Mouse (Mus musculus) central nervous system, embryonic 18 days (tissue): ENCODE measurements around the gene Fam187a. TPM values are rescaled to one million over a fixed set of nuclear protein-coding genes. Genes with fewer than 3 reads are reported as not detected.

Source experiments
- polyA plus RNA-seq: library from polyadenylated mRNA; depleted of rRNA; stranded (reverse); fragments of >200 nt; gene quantifications from 2 replicates; pipeline ENCODE4 v1.2.3, GENCODE M21; 2012; rRNA removed

Gene Fam187a
- polyA plus RNA-seq: 0.09 TPM in 1 of 2 replicates, not detected in the other

DNA sequence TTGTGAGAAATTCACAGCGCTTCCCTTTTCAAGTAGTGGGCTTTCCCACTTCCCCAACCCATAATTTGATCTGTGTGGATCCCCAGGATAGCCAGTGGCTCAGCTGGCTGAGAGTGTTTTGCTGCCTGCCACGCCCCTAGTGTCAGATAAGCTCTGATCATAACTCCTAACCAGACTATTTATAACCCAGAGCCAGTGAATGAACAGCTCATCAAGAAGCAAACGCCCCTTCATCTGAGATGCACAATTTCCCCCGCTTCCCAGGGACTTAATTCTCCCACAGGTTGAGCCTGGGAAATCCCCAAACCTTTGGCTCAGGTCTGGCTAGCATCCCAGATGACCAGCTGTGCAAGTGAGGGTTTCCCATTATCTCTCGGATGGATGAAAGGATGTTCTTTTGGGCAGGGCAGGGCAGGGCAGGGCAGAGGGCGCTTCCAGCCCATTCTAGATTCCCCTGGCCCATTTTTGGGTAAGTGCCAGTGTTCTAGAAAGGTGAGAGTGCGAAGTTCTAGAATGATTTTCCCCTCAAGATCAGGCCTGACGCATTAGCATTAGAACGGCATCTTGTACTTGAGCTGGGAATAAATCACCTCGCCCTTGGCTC is at the start of gene Fam187a:
Gene Fam187a, plus strand, starts transcription at position 554 of the 604 bp plus-strand sequence.

DNA sequence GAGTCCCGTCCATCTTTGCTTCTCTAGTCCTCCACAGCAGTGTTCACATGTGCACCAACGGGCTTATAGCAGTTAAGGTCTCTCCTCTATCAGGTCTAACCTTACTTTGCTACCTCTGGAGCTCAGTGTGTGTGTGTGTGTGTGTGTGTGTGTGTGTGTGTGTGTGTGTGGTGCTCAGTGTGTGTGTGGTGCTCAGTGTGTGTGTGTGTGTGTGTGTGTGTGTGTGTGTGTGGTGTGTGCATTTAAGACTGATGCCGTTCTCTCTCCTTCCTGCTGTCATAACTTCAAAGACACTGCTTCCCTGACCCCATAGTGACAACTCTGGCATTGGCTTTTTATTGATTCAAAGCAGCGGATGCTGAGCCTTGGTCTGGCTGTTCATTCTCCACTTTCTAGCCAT is 49.4 kb upstream of the Fam187a start, which contains the start of gene Higd1b:
Gene Higd1b, plus strand, starts transcription at position 301 of the 400 bp plus-strand sequence.

DNA sequence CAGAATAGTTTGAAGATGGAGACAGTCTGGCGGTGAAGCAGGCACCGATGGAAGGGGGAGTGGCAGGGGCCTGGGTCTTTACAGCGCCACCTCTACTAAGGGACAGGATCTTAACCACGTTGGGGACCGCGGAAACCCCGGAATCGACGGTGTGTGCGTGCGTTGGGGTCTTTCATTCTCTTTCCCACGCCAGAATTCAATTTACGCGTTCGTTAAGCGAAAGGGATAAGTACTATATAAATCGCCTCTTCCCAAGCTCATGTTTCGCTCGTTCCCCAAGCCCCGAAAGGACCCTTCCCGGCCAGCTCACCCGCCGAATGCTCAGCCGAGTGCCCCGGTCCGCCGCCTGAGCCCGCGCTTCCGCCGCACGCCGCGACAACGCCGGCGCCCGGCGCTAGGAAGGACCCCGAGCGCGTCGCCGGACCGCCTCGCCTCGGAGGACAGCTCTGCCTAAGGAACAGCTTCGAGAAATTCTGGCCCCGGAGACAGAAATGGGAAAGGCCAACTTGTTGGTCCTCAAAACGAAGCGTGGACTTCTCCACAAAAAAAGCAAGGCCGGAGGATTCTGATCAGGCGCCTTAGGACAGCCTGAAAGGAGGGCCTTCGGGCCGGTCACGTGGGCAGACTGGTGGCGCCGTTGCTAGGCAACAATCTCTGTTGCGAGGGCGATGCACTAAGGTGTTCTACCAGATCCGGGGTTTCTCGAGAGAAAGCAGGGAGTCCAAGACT is 4.2 kb upstream of the Fam187a start, which contains the start of the genes Eftud2 and Ccdc103:
Gene Eftud2, minus strand, starts transcription at position 401 of the 729 bp plus-strand sequence.
Gene Ccdc103, plus strand, starts transcription at position 620 of the 729 bp plus-strand sequence.

DNA sequence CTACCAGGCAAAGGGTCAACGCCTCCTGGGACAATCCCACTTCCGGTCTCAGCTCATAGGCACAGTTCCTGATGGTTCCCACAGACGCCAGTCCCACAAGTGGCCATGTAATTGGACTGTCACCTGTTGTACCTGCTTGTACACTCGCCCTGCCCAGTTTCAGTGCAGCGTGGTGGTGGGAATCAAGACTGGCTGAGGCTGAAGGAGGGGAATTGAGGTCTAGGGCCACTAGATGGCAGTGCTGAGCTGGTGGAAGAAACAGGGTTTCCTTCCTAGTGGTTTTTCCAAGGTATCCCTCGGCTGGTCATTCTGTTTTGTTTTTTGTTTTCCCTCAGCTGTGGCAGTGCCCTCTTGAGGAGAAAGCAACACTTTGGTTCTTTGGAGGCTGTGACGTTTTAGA is 15.8 kb downstream of the Fam187a start, which contains the start of gene Gfap:
Gene Gfap, minus strand, starts transcription at position 150 of the 400 bp plus-strand sequence.

DNA sequence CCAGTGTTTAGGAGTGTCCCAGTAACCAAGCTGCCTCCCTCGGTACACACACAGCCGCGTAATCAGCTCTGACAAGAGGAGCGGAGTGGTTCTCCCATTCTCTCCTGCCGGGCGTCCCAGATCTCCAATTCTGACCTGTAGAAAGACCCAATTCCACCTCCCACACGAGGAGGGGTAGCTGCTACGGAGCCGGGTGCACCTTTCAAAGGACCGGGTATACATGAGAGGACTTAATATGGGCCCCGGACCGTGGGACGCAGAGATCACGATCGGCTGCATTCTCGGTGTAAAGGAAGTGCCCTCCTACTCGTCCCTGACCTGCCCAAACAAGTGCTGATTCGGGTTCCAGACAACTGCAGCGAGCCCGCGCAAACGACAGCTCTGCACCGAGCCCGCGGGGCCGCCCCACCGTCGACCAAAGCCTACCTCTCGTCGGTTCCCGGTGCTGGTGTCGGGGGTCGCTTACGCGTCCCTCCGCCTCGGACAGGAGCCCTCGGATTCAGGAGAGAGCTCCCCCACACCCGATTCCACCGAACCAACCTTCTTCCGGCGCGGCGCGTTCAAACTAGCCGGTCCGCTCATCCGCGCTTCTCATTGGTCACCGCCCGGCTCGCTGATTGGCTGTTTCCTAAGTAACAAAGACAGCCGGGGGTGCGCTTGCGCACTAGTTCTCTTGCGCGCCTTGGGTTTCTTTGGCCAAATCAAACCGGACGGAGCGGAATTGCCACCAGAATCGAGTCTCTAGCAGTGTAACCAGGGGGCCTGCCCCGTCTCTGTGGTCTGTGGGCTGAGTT is 39.8 kb downstream of the Fam187a start, which contains the start of gene Kif18b:
Gene Kif18b, minus strand, starts transcription at position 568 of the 794 bp plus-strand sequence.

Other genes starting within 250 kb of the Fam187a start
- gene Meioc, start 221.5 kb upstream of the Fam187a start, polyA plus RNA-seq: 0.03 and 0.05 TPM in 2 replicates
- 24.7 and 25.2 TPM in 2 replicates for gene Ccdc43, start 187.4 kb upstream of the Fam187a start, polyA plus RNA-seq
- gene Adam11, start 123.7 kb upstream of the Fam187a start, polyA plus RNA-seq: 54.7 and 67.0 TPM in 2 replicates
- 43.2 and 43.6 TPM in 2 replicates for gene Gjc1, start 65.5 kb upstream of the Fam187a start, polyA plus RNA-seq
- 12.6 and 13.5 TPM in 2 replicates for gene Higd1b, start 49.3 kb upstream of the Fam187a start, polyA plus RNA-seq
- 91.6 and 93.4 TPM in 2 replicates for gene Eftud2, start 4.2 kb upstream of the Fam187a start, polyA plus RNA-seq
- gene Ccdc103, start 4.0 kb upstream of the Fam187a start, polyA plus RNA-seq: 1.1 TPM in 2 replicates
- 13.6 and 17.7 TPM in 2 replicates for gene Gfap, start 15.7 kb downstream of the Fam187a start, polyA plus RNA-seq
- 3.9 and 4.0 TPM in 2 replicates for gene Kif18b, start 40.0 kb downstream of the Fam187a start, polyA plus RNA-seq
- gene C1ql1, start 61.5 kb downstream of the Fam187a start, polyA plus RNA-seq: 10.9 and 12.6 TPM in 2 replicates
- 38.0 and 39.4 TPM in 2 replicates for gene Nmt1, start 143.0 kb downstream of the Fam187a start, polyA plus RNA-seq
- 130 and 153 TPM in 2 replicates for gene Dcakd, start 143.2 kb downstream of the Fam187a start, polyA plus RNA-seq
- 5.3 and 6.0 TPM in 2 replicates for gene Plcd3, start 216.5 kb downstream of the Fam187a start, polyA plus RNA-seq
- 7.9 and 11.1 TPM in 2 replicates for gene Acbd4, start 216.5 kb downstream of the Fam187a start, polyA plus RNA-seq
- 18.3 and 18.6 TPM in 2 replicates for gene Hexim1, start 231.1 kb downstream of the Fam187a start, polyA plus RNA-seq
- 23.2 and 23.5 TPM in 2 replicates for gene Hexim2, start 247.3 kb downstream of the Fam187a start, polyA plus RNA-seq